Mouse (Mus musculus) heart, adult 2 months (tissue): ENCODE results near the gene Stxbp1. TPM values are rescaled to one million over a fixed set of nuclear protein-coding genes. Genes with fewer than 3 reads are reported as not detected.

Source experiments
- DNase-seq, 2 experiments: peaks; one replicate each; pipeline ENCODE4 v3.0.0; 2021
- H3K27ac ChIP-seq: fragments of 200-600 bp; 2 replicates; pipeline ENCODE4 v1.8.1; 2022
- H3K27me3 ChIP-seq: fragments of 200-500 bp; 2 replicates; pipeline ENCODE4 v1.6.1; 2012; ENCODE audit warnings: mild to moderate bottlenecking, low read length, inconsistent platforms, mixed read lengths; ENCODE audit not compliant: control insufficient read depth, insufficient read depth
- H3K36me3 ChIP-seq: fragments of 200-500 bp; 2 replicates; pipeline ENCODE4 v1.6.1; 2012; ENCODE audit warnings: low read length, inconsistent platforms; ENCODE audit not compliant: control insufficient read depth, insufficient read depth
- H3K4me1 ChIP-seq: fragments of 200-500 bp; 2 replicates; pipeline ENCODE4 v1.6.1; 2011; ENCODE audit warnings: low read length; ENCODE audit not compliant: control insufficient read depth, insufficient read depth
- H3K4me3 ChIP-seq: fragments of 200-600 bp; 2 replicates; pipeline ENCODE4 v1.8.1; 2022
- H3K79me2 ChIP-seq: fragments of 200-500 bp; replicated peaks from 2 replicates; pipeline ENCODE4 v1.6.1; 2012; ENCODE audit warnings: mild to moderate bottlenecking, inconsistent platforms, low read length, moderate library complexity, mixed read lengths; ENCODE audit not compliant: control insufficient read depth, insufficient read depth
- H3K9ac ChIP-seq: fragments of 200-500 bp; 2 replicates; pipeline ENCODE4 v1.6.1; 2012; ENCODE audit warnings: low read depth, mild to moderate bottlenecking, control low read depth, inconsistent platforms, low read length, mixed read lengths
- CTCF ChIP-seq: fragments of 200-600 bp; IDR thresholded peaks from 2 replicates; pipeline ENCODE4 v1.8.1; 2022; ENCODE audit warnings: antibody characterized with exemption, mild to moderate bottlenecking, moderate library complexity
- EP300 ChIP-seq: fragments of 200-500 bp; IDR thresholded peaks from 2 replicates; pipeline ENCODE4 v1.6.1; 2011; ENCODE audit warnings: low read depth, low read length, control low read depth; ENCODE audit not compliant: insufficient read depth
- POLR2A ChIP-seq: fragments of 200-500 bp; IDR thresholded peaks from 2 replicates; pipeline ENCODE4 v1.6.1; 2011; ENCODE audit warnings: mild to moderate bottlenecking, low read depth, low read length, control low read depth; ENCODE audit not compliant: insufficient read depth
- WGBS: fragments of 180-500 bp; shearing (Covaris S2); methylation state at CpG from one replicate; pipeline ENCODE4 v1.1.7; 2018; 5-methylcytosine and 5-hydroxymethylcytosine counted together
- intact Hi-C: fragments of 180-260 bp; cut with DNase I; formaldehyde crosslinking; loops from one replicate; pipeline ENCODE4 v1.15.1; 2025
- polyA plus RNA-seq: library from polyadenylated mRNA; depleted of rRNA; stranded (reverse); fragments of >200 nt; gene quantifications from 2 replicates; pipeline ENCODE4 v1.2.3, GENCODE M21; 2012
- total RNA-seq, 2 experiments: library from RNA; stranded (reverse); gene quantifications; 2 replicates each; pipeline ENCODE4 v1.2.3; 2021

Gene Stxbp1
- total and polyA plus RNA-seq, 3 experiments = 9.8 to 14.4 (median 11.4) TPM

GRCm38 (mm10) chr2:32798251-32798962, 48.6 kb downstream of the Stxbp1 start:
- H3K36me3 ChIP-seq = no peaks in the 10 kb centered on the region
- H3K27ac ChIP-seq = no peak overlapping the region
- H3K9ac ChIP-seq = no peak overlapping the region

GRCm38 (mm10) chr2:32795748-32796418, 51.2 kb downstream of the Stxbp1 start:
- no peak overlapping the region for H3K27ac ChIP-seq
- TF ChIP-seq CTCF (no peak), POLR2A (no peak), EP300 (no peak)
- H3K79me2 ChIP-seq = no peaks in the 10 kb centered on the region
- no peak overlapping the region for H3K4me3 ChIP-seq
- H3K9ac ChIP-seq = no peak overlapping the region
- H3K4me1 ChIP-seq = peaks cover 3% of the 10 kb centered on the region
- H3K27me3 ChIP-seq = no peaks in the 10 kb centered on the region
- intact Hi-C loops = no loop called here
- no peaks in the 10 kb centered on the region for H3K36me3 ChIP-seq
- DNase-seq = no peak
- WGBS = 88% methylated on average over 13 of the region's 13 CpGs

More at GRCm38 (mm10) chr2:32798251-32798962, 48.6 kb downstream of the Stxbp1 start:
- intact Hi-C loops = no loop called here
- TF ChIP-seq EP300 (no peak), POLR2A (no peak), CTCF (no peak)
- Histone ChIP-seq H3K4me3 (no peak overlapping the region), H3K27me3 (no peaks in the 10 kb centered on the region), H3K79me2 (no peaks in the 10 kb centered on the region), H3K4me1 (peaks cover 3% of the 10 kb centered on the region)
- no peak for DNase-seq
- 63% methylated on average over 10 of the region's 10 CpGs for WGBS

- WGBS = 50% methylated on average over 6 of the region's 6 CpGs
- no peaks in the 10 kb centered on the region for H3K36me3 ChIP-seq
- TF ChIP-seq EP300 (0 out of 2 replicates have a peak, but pooled peaks have one; percentile 14), CTCF (no peak)
- H3K4me3 ChIP-seq = no peak overlapping the region
- DNase-seq = peak; percentile 73 to 79
- H3K27ac ChIP-seq = no peak overlapping the region
- H3K4me1 ChIP-seq = peaks cover 3% of the 10 kb centered on the region
- no peaks in the 10 kb centered on the region for H3K79me2 ChIP-seq
- no peak overlapping the region for H3K9ac ChIP-seq
- H3K27me3 ChIP-seq = no peaks in the 10 kb centered on the region
- intact Hi-C loops = no loop called here
These were observed 55.7 kb downstream of the Stxbp1 start for GRCm38 (mm10) chr2:32791297-32791696.

GRCm38 (mm10) chr2:32788581-32788980, 58.5 kb downstream of the Stxbp1 start:
- H3K4me3 ChIP-seq = no peak overlapping the region
- intact Hi-C loops = loop anchor here (5.0 kb wide), 1 partner anchor 139 kb away; no protein-coding TSS in a partner anchor
- no peak overlapping the region for H3K27ac ChIP-seq
- H3K4me1 ChIP-seq = peaks cover 3% of the 10 kb centered on the region
- DNase-seq = no peak
- no peak for TF ChIP-seq POLR2A
- H3K27me3 ChIP-seq = no peaks in the 10 kb centered on the region
- H3K9ac ChIP-seq = no peak overlapping the region
- H3K36me3 ChIP-seq = no peaks in the 10 kb centered on the region
- WGBS = 60% methylated on average over 2 of the region's 2 CpGs
- H3K79me2 ChIP-seq = no peaks in the 10 kb centered on the region

GRCm38 (mm10) chr2:32787176-32787575, 59.9 kb downstream of the Stxbp1 start:
- Histone ChIP-seq H3K79me2 (no peaks in the 10 kb centered on the region), H3K9ac (no peak overlapping the region), H3K27ac (no peak overlapping the region), H3K27me3 (no peaks in the 10 kb centered on the region), H3K4me3 (no peak overlapping the region), H3K36me3 (no peaks in the 10 kb centered on the region), H3K4me1 (peaks cover 3% of the 10 kb centered on the region)
- 52% methylated on average over 6 of the region's 6 CpGs for WGBS
- intact Hi-C loops = loop anchor here (5.0 kb wide), 1 partner anchor 140 kb away; no protein-coding TSS in a partner anchor
- DNase-seq = no peak
- TF ChIP-seq CTCF (peak; percentile 72), POLR2A (no peak)

- WGBS = 38% methylated on average over 4 of the region's 4 CpGs
- H3K79me2 ChIP-seq = no peaks in the 10 kb centered on the region
- no peaks in the 10 kb centered on the region for H3K36me3 ChIP-seq
- H3K4me3 ChIP-seq = no peak within 1 kb of the TSS
- H3K27ac ChIP-seq = peak within 1 kb of the TSS; percentile 24; the same call in 1 of the 2 replicates
- intact Hi-C loops = no loop called here
- no peak for TF ChIP-seq EP300
- TF ChIP-seq CTCF = no peak
- TF ChIP-seq POLR2A = no peak
- H3K9ac ChIP-seq = peak within 1 kb of the TSS; percentile 21; the same call in 1 of the 2 replicates
- no peaks in the 10 kb centered on the region for H3K27me3 ChIP-seq
- peak in 1 of 2 experiments; percentile 34 for DNase-seq
- peaks cover 3% of the 10 kb centered on the region for H3K4me1 ChIP-seq
These were observed 62.9 kb downstream of the Stxbp1 start, which contains the start of gene Cfap157 for GRCm38 (mm10) chr2:32784048-32784681. Cfap157 (minus strand) TSS chr2:32784428.
